Mouse (Mus musculus) right cerebral cortex, postnatal 25 days (tissue): Measurements from ENCODE around the gene Mtmr14.

Experiments
- DNase-seq: peaks from one replicate; pipeline ENCODE4 v3.0.0; 2022

Mtmr14 gene

DNA sequence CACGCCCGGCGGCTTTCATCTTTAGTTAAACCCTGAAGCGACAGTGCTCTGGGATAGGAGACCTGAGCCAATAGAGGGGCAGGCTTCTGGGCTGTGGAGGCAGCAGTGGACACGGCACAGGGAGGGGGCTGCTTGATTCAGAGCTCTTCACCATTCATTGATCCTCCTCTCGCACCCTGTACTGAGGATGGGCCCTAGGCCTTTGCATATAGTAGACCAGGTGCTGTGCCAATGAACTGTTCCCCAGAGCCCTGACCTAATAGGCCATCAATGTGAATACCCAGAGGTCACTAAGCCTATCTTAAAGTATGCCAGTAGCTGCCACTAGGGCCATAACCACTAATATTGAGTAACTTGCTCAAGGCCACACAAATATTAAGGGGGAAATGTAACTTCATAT lies 44.0 kb downstream of the Mtmr14 start:
- no peak for DNase-seq

DNA sequence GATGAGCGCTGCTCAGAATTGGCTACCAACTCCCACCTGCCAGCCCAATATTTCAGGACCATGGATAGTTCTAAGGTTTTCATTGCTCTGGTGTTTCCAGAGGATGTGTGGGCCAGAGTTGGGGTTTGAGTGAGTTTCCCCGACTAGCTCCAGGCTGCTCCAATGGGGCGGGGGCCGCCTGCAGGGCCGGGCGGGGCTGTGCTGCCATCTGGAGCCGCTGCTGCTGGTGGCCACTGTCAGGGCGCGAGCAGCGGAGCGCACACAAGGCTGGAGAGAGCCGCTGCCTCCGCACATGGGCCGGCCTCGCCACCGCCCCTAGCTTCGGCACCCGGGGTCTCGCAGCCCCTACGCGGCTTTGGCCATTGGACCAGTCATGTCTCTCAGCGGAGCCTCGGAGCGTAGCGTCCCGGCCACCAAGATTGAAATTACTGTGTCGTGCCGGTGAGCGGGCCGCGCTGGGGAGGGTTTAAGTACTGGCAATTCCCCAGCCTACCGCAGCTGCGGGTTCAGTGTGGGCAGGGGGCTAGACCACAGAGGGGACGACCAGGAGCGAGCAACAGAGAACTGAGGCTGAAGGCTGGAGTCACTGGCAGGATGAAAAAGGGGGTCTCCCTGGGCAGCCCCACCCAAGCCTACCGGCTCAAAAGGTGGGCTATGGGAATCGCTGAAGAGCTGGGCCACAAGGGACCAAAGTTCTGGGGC lies 44.6 kb downstream of the Mtmr14 start, which contains the start of gene Cpne9:
Cpne9 (plus strand) TSS at position 207 of the 702 bp plus-strand sequence.
- DNase-seq = peak; percentile 50

DNA sequence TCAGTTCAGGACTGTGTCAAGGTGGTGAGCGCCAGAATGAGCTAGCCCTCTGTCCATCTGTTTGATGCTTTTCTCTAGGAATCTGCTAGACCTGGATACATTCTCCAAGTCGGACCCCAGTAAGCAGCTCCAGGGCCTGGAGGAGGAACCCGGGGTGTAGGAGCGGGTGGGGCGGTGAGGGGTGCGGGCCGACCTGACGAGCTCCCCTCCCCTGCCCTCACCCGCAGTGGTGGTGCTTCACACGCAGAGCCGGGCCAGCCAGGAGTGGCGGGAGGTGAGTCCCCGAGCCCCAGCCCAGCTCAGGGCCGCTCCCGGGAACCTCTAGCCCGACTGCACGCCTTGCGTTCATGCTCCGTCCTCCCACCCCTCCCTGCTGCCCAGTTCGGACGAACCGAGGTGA lies 45.3 kb downstream of the Mtmr14 start:
- DNase-seq = no peak

DNA sequence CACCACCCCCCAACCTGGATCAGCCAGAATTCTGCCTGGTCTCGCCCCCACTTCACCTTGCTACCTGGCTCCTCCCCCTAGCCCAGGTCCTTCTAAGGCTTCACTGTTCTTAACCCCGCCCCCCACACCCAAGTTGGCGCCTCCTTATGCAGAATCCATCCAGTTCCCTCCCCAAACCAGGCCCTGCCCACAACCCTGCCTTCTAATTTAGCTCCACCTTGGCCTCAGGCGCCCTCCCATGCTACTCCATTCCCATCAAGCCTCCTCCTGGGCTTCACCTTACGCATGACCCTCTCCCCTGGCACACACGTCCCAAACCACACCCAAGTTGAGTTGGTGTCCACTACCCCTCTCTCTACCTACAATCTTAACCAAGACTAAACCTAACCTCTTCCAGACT lies 45.9 kb downstream of the Mtmr14 start:
- DNase-seq = no peak

DNA sequence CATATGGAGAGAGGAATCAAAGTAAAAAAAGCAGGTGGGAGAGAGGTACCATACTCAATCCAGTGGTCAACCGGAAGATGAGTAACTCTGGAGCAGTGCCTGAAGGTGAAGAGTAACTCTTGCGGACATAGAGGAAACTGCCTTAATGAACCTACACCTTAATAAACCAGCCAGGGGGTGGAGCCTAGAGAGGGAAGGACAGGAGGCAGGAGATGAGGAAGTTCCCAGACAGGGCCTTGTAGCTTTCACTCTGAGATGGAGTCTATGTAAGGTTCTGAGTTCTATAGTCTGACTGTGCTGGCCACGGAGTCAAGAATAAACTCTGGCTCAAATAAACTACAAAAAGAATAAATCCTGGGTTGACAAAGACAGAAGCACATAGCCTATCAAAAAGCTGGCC lies 47.3 kb downstream of the Mtmr14 start:
- no peak for DNase-seq

DNA sequence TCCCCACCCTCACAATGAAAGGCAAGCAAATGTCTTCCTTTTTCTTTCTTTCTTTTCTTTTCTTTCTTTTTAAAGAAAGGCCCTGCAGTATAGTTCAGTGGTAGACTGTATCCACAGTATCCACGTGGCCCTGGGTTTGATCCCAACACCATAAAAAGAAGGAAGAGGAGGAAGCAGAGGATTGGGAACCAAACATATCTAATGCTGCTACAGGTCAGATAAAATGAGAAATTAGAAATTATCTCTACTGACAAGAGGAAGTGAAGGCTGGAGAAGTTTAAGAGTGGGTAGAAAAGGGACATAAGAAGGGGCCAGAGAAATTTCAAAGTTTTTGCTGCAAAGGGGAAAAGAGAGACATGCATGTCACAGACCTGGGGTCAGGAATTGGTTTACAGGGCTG lies 48.7 kb downstream of the Mtmr14 start:
- DNase-seq = no peak

DNA sequence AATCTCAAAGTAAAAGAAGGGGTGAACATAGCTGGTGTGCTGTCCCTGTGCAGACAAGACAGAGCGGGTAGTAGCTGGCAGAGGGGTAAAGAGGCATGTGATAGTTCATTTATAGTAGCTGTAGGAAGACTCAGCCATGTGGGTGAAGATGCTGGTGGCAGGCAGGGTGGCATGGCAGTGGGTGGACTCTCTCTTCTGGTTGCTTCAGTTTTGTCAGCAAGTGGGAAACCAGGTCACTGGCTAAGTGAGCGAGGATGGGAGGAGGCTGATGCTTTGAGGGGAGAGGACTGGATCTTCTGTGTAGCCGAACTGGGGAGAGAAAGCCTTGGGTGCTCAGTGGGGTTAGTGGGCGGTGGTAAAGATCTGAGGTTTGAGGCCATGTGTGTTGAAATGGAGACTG lies 49.6 kb downstream of the Mtmr14 start:
- DNase-seq = peak; percentile 16

DNA sequence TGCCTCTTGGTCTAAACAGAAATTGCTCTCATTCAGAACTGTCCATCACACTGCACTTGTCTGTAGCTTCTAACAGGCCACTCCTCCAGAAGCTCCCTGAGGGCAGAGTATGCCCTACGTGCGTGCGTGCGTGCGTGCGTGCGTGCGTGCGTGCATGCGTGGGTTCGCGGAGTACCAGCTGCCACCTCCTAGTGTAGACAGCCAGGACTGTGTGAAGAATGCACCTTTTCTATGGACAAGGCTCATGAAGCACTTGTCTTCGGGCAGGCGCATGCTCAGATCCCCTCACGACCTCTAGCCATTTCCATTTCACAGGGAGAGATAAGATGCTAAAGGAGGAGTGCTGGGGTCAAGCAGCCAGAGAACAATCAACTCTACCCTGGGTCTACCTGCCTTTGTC lies 51.7 kb downstream of the Mtmr14 start:
- no peak for DNase-seq

DNA sequence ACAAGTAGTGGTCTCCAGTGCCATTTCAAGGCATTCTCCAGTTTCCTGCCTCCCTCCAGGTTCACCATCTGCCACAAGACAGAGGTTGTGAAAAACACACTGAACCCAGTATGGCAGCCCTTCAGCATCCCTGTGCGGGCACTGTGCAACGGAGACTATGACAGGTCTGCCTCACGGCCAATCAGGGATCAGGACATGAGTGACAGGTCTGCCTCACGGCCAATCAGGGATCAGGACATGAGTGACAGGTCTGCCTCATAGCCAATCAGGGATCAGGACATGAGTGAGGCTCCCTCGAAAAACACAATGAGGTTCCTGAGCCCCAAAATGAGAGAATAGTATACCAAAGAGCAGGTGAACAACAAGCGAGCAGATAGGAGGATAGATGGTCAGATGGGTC lies 52.7 kb downstream of the Mtmr14 start:
- DNase-seq = no peak

DNA sequence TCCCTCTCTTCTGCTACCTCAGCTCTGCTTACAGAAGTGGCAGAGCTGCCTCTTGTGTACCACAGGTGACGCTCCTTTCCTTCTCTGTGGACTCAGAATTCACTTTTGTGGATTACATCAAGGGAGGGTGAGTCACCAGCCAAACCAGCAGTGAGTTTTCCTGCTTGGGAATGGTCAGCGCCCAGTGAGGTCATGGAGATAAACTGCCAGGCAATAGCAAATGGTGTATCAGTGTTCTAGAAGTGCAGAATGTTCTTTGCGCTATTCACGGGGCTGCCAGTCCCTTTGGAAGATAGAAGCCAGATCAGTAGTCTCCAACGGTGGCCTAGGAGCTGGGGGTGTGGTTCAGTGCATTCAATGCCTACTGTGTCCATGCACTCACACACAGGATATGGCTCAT lies 55.3 kb downstream of the Mtmr14 start:
- no peak for DNase-seq

DNA sequence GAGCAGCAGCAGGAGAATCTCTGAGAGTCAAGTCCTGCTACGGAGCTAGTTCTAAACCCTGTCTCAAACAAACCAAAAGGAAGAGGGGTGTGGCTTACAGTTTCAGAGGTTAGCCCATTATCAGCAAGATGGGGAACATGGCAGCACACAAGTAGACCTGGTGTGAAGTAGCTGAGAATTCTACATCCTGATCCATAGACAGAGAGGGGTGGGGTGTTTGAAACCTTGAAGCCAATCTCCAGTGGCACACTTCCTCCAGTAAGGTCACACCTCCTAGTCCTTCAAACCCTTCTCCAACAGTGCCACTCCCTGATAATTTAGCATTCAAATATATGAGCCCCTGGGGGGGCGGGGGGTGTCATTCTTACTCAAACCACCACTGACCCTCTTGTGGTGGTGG lies 58.4 kb downstream of the Mtmr14 start:
- no peak for DNase-seq

DNA sequence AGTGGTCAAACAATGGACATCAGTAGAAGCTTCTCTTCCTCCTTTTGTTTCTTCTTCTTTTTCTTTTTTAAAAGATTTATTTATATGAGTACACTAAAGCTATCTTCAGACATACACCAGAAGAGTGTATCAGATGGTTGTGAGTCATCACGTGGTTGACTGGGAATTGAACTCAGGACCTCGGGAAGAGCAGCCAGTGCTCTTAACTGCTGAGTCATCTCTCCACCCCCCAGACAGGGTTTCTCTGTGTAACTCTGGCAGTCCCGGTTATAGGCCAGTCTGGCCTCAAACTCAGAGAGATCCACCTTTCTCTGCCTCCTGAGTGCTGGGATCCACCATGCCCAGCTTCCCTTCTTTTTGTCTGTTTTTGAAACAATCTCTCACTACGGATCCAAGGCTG lies 59.0 kb downstream of the Mtmr14 start:
- DNase-seq = no peak

DNA sequence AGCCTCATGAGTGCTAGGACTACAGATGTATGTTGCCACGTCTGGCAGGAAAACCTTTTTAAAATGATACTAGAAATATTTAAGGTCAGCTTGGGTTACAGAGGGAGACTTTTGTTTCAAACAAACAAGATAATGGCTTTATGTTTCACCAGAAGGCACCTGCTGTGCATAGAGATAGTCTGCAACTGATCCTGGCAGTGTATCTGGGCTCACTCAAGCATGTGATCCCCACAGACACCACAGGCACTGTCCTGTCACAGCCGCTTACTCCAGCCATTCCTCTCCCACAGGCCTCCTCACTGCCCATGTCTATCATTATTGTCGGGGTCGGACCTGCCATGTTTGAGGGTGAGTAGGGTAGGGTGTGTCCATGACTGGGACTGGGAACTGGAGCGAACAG lies 63.7 kb downstream of the Mtmr14 start:
- DNase-seq = no peak

DNA sequence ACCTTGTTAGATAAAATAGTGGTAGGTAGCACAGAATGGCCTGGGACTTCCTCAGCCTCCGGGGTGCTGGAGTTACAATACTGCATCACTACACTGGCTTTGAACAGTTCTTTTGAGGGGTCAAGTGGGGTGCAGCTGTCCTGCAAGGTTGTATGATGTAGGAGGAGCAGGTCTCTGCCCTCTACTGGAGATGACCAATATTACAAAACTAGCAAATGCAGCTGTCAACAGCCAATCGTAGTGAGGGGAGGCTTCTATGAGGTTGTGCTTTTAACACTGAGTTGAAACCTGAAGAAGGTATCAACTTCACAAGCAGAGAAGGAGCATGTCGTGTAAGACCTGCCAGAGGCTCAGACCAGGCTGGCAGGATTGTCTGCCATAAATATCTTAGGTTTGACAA lies 64.6 kb downstream of the Mtmr14 start:
- DNase-seq = no peak

DNA sequence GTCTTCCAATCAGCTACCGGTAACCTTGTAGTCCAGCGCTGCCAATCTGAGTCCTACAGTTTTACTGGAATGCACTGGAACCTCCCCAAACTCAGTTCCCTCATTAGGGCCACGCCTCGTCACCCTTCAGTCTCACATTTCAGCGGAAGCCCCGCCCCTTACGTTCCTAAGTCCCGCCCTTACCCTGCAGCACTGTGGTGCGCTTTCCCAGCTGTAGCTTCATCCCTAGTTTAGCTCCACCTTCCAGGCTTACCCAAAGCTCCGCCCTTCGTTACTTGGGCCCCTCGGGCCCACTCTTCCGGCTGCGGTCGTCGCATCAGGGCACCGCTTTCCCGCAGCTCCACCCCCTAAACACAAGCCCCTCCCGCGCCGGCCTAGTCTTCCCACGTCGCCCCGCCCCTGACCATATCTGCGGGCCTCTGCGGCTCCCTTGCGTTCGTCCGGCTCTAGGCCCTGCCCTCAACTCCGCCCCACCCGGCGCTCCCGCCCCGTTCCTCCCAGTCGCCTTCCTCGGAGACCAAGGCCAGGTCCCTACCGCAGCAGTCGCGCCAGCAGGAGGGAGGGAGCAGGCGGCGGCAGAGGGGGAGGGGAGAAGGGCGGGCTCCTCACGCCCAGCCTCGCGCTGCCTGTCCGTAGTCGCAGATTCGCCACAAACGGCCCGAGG lies 68.8 kb downstream of the Mtmr14 start:
- peak; percentile 100 for DNase-seq

DNA sequence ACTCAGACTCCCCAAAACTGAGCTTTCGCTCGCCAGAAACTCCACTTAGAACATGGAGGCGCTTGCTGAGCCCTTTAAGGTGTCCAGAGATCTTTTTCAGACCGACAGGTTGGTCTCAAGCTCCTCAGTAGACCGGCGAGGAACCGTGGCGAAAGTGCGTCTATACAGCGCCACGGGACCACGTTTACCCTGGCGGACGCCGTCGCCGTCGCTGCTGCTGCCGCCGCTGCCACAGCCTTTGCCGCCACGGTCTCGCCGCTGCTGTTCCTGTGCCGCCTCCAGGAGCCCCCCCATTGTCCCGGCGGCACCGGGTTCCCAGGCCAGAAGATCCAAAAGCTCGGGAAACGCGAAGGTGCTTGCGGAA lies 69.3 kb downstream of the Mtmr14 start, which contains the start of gene Brpf1:
Brpf1 (plus strand) TSS at position 152 of the 364 bp plus-strand sequence.
- no peak for DNase-seq

DNA sequence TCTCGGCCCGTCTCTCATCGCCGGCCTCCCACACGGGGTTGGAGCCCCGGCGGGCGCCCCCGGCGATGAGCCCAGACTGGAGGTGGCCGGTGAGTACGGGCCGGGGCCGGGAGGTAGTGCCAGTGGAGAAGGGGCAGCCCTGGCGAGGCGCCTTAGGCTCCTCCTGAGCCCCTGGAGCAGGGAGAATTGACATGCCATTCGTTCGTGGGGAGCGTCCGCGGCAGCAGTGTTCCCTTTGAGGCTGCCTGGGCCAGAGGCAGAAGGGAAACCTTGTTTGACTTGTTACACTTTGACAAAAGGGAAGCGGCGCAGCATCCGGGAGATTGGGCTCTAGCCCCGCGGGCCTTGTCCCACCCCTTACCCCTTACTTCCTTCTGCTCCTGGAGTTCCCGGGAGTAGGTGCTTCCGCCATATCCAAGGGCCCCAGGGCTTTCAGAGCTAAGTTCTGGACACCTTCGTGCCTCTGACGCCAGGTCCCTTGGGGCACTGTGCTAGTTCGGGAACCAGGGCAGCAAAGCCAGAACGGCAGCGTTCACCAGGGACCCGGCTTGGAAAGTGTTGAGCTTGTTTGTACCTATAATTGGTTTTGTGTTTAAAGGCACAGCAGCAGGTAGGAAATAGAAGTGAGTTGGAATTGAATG lies 70.0 kb downstream of the Mtmr14 start:
- DNase-seq = peak; percentile 32

DNA sequence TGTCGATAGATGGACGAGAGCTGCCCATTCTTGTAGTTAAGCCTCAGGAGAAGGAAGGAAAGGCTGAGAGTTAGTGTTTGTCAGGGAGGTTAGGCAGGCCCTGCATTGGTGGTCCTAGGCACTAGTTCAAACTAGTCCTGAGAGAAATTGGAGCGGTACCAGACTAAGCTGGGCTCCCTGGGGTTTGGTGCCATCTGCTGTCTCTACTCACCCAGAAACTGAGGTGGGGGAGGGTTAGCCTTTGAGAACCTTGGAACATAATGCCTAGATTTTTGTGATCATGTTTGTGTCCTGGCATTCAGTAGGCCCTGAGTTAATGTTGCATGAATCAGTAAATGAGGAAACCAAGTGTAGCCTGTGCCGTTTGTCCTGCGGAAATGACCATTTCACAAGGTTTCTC lies 70.5 kb downstream of the Mtmr14 start:
- no peak for DNase-seq

DNA sequence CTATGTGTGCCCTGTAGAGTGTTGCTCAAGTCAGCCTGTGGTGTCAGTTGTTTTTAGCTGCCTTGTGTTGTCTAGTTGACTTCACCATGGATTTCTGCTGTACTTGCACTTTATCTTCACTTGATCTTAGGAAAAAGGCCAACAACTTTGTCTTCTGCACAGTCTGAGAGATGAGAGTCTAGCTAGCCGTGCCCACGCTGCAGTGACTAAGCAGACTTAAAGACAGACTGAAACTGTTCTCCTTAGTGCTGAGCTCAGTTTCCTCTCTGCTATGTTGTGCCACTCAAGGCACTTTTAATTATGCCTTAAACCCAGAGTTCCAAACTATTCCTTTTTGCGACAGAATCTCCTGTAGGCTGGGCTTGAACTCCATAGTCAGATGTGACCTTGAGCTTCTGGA lies 78.3 kb downstream of the Mtmr14 start:
- DNase-seq = no peak

DNA sequence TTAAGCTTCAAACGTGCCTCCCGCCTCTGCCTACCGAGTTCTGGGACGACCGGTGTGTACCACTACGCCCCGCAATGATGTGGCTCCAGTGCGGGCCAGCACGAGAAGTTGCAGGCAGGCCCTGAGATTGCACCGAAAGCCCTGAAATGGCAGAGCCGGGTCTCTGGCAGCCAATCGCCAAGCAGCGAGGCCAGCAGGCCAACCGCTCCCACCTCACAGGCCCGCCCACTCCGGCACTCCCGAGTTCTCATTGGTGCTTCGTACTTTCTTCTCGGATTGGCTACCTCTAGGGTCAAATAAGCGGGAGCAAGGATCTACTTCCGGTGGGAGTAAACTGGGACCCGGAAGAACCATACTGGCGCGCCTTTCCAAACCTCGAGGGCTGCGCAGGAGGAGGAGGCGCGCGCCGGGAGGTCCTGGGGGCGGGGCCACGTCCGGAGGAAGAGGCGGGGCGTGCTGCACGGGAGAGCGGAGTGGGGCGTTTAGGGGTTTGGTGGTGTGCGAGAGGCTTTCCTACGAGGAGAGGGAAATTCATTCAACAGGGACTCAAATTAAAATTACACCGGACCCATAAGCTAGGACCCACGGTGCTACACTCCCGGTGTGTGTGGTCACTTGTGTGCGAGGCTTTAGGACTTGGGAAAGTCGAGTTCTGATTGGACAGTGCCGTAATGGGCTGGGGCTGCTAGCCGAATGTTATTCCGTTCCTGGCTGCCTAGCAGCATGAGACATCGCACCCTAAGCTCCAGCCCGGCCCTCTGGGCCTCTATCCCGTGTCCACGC lies 89.1 kb downstream of the Mtmr14 start, which contains the start of gene Ogg1:
Ogg1 (plus strand) TSS at position 440 of the 783 bp plus-strand sequence.
- peak; percentile 98 for DNase-seq

DNA sequence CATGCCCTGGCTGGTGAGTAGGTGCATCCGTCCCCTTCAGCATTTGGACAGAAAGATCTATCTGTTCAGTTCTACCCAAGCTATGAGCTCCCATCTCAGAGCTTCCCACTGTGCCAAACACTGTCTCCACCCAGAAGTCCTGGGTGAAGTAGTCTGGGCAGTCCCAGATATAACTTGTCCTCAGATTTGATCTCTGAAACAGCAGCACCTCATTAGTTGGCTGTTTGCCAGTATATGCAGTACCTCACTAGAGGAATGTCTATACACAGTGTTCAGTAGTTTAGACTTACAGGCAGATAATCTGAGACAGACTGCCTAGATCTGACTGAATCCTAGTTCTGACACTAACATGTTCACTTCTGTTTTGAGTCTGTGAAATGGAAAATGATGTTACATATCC lies 91.8 kb downstream of the Mtmr14 start:
- DNase-seq = no peak

DNA sequence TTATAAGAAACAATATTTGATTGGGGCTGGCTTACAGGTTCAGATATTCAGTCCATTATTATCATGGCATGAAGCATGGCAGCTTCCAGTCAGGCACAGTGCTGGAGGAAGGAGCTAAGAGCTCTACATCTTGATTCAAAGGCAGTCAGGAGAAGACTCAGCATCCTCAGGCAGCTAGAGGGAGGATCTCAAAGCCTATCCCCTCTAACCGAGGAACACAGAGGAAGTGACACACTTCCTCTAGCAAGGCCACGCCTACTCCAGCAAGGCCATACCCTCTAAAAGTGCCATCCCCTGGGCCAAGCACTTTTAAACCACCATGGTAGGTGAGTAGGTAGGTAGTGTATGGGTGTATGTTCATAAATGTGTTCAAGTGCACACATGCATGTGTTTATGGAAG lies 92.9 kb downstream of the Mtmr14 start:
- no peak for DNase-seq
